Mouse (Mus musculus) kidney, adult 2 months (tissue): Measurements from ENCODE around the gene 1810037I17Rik.
A peak's percentile ranks its signal among the peaks of the same experiment; 100 is the strongest.

Experiments used
- CTCF ChIP-seq: fragments of 200-500 bp; conservative IDR thresholded peaks from 2 replicates; pipeline ENCODE4 v1.5.1; 2011; ENCODE audit warnings: low read depth, mild to moderate bottlenecking, control low read depth, low read length, moderate library complexity, mixed read lengths; ENCODE audit not compliant: insufficient read depth, insufficient read length
- POLR2A ChIP-seq: fragments of 200-500 bp; IDR thresholded peaks from one replicate; pipeline ENCODE4 v1.6.1; 2011; ENCODE audit warnings: low read depth, low read length, control low read depth

DNA sequence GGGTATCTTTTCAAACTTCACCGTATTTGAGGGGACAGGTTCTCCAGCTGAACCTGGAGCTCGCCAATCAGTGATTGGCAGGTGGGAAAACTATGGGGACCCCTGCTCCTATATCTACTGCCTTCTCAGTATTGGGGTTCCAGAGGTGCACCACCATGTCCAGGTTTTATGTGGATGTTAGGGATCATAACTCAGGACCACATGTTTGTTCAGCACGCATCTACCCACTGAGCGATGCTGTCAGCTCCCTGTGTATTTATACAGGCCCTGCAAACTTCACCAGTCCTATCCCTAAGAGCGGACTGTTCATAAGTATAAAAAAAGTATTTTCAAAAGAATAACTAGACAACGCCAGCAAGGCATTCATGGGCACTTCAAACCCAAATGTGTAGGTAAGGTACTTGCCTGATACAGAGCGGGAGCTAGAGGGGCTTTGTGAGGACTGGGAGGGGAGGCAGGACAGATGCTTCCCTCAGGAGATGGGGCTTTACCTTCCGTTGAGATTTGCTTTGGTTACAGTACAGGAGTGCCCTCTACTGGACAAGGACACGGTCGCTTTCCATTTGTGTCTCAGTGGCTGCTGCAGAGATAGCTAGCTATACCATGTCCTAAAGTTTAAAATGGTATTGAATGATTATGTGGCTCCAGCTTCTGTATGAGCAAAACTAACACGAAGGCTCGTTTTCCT, 20.1 kb upstream of the 1810037I17Rik start:
- TF ChIP-seq POLR2A = no peak
- TF ChIP-seq CTCF = peak; percentile 90
